ENCODE assay signal across 26 mouse cellular contexts in genomic region chr7:139625156-139625555, GRCm38 (mm10). TPM values are rescaled to one million over a fixed set of nuclear protein-coding genes. Genes with fewer than 3 reads are reported as not detected.
"Had no signal": no experiment of that assay in that cellular context is flagged by ENCODE, and none has a peak within 500 bp of the region (broad histone marks: within the 10 kb centered on the region; RNA-seq: fewer than 3 reads in every experiment).

No protein-coding gene starts in this region.

- H3K27me3 ChIP-seq: liver, embryonic 13.5 days; stomach, embryonic 15.5 days had no signal

- DNase-seq: kidney, postnatal 25 days; layer of hippocampus, postnatal 36 days; liver, embryonic 13.5 days; lung, adult 2 months; lung, postnatal 14 days; lung, postnatal 4 days; midbrain, embryonic 14.5 days; retina, postnatal 1 day; right cerebral cortex, postnatal 25 days; spleen, adult 18-20 months; thymus, postnatal 25 days had no signal

- H3K4me1 ChIP-seq: liver, embryonic 13.5 days; neural tube, embryonic 13.5 days; stomach, embryonic 15.5 days had no signal

- H3K9me3 ChIP-seq: liver, embryonic 13.5 days; neural tube, embryonic 13.5 days; stomach, embryonic 15.5 days had no signal

- H3K36me3 ChIP-seq: liver, embryonic 13.5 days; neural tube, embryonic 13.5 days; stomach, embryonic 15.5 days had no signal

- H3K9ac ChIP-seq: liver, embryonic 13.5 days; neural tube, embryonic 13.5 days; stomach, embryonic 15.5 days had no signal

- H3K4me3 ChIP-seq: layer of hippocampus, adult 2 months; left cerebral cortex, adult 2 months; liver, embryonic 13.5 days; myocyte; neural tube, embryonic 13.5 days; stomach, embryonic 15.5 days had no signal

- H3K27ac ChIP-seq: kidney, postnatal 0 days; layer of hippocampus, adult 2 months; left cerebral cortex, adult 2 months; liver, embryonic 13.5 days; neural tube, embryonic 13.5 days; stomach, embryonic 15.5 days had no signal

- H3K4me2 ChIP-seq: liver, embryonic 13.5 days; midbrain, embryonic 11.5 days; neural tube, embryonic 13.5 days; stomach, embryonic 15.5 days had no signal

RNA-seq across cellular contexts. Expression of gene Nkx6-2, which starts 42.6 kb away (rescaled TPM):
- total RNA-seq: liver, adult 2 months; megakaryocyte progenitor cell, adult 5-6 weeks; megakaryocyte-erythroid progenitor cell, adult 5-6 weeks; monocyte, adult 5-6 weeks; neutrophil, adult 5-6 weeks had no signal
- polyA plus RNA-seq: large intestine, adult 2 months; limb, embryonic 11.5 days; liver, adult 2 months; liver, embryonic 16.5 days; myocyte had no signal

RNA-seq across cellular contexts. Expression of gene Cfap46, which starts 58.5 kb away (rescaled TPM):
- total RNA-seq: megakaryocyte progenitor cell, adult 5-6 weeks; megakaryocyte-erythroid progenitor cell, adult 5-6 weeks; monocyte, adult 5-6 weeks; neutrophil, adult 5-6 weeks had no signal
- polyA plus RNA-seq: kidney, postnatal 0 days; large intestine, adult 2 months; liver, embryonic 13.5 days; liver, embryonic 16.5 days had no signal
